Mouse (Mus musculus) ES-E14 (cell line): ENCODE measurements around the gene Wdr48.

ENCODE experiments used
- CHD2 ChIP-seq: IDR thresholded peaks from 2 replicates; pipeline ENCODE4 v1.6.1; 2014; ENCODE audit warnings: mild to moderate bottlenecking, low read depth, low read length, inconsistent platforms
- MAFK ChIP-seq: IDR thresholded peaks from 2 replicates; pipeline ENCODE4 v1.6.1; 2014; ENCODE audit warnings: mild to moderate bottlenecking, low read depth, low read length, inconsistent platforms; ENCODE audit not compliant: insufficient read depth
- ZC3H11A ChIP-seq: IDR thresholded peaks from 2 replicates; pipeline ENCODE4 v1.6.1; 2012; ENCODE audit warnings: low read depth, mild to moderate bottlenecking, inconsistent platforms, low read length, borderline replicate concordance
- ZNF384 ChIP-seq: IDR thresholded peaks from 2 replicates; pipeline ENCODE4 v1.6.1; 2012; ENCODE audit warnings: low read depth, low read length, inconsistent platforms

- TF ChIP-seq CHD2 (no peak), ZNF384 (no peak), MAFK (no peak), ZC3H11A (0 out of 2 replicates have a peak, but pooled peaks have one; percentile 2)
These were observed 68.4 kb downstream of the Wdr48 start for GRCm38 (mm10) chr9:119962987-119963667.
